7 mouse cellular contexts compared by ENCODE assay signal in genomic region chr2:35214881-35215358, GRCm38 (mm10). TPM values are rescaled to one million over a fixed set of nuclear protein-coding genes. Genes with fewer than 3 reads are reported as not detected.
DNase-seq lines count a peak whose midpoint lies in the region; ATAC-seq and TF ChIP-seq lines count a peak whose summit lies in the region.

No protein-coding gene starts in this region.

- 0 out of 2 replicates have a peak, but pooled peaks have one; percentile 45 for TF ChIP-seq EP300 in heart, adult 2 months (IDR thresholded peaks at IDR 0.05; ENCODE audit: insufficient read depth, low read depth, low read length)

- no peaks in the 10 kb centered on the region for H3K36me3 ChIP-seq in embryonic facial prominence, embryonic 12.5 days
- H3K36me3 ChIP-seq in heart, adult 2 months (ENCODE audit: control insufficient read depth, insufficient read depth, low read length) = no peaks in the 10 kb centered on the region
- H3K36me3 ChIP-seq in kidney, adult 2 months (ENCODE audit: control insufficient read depth, insufficient read depth, low read length) = no peaks in the 10 kb centered on the region
- no peaks in the 10 kb centered on the region for H3K36me3 ChIP-seq in limb, embryonic 13.5 days
- no peaks in the 10 kb centered on the region for H3K36me3 ChIP-seq in midbrain, embryonic 16.5 days (ENCODE audit: control insufficient read depth, insufficient read depth, low read length)
- no peaks in the 10 kb centered on the region for H3K36me3 ChIP-seq in spleen, adult 2 months (ENCODE audit: control insufficient read depth, insufficient read depth, low read length)

- no peaks in the 10 kb centered on the region for H3K9me3 ChIP-seq in embryonic facial prominence, embryonic 12.5 days
- no peaks in the 10 kb centered on the region for H3K9me3 ChIP-seq in limb, embryonic 13.5 days
- H3K9me3 ChIP-seq in midbrain, embryonic 16.5 days (replicated peaks; ENCODE audit: control insufficient read depth, low read length, poor library complexity, severe bottlenecking) = no peaks in the 10 kb centered on the region

- no peaks in the 10 kb centered on the region for H3K79me2 ChIP-seq in heart, adult 2 months (replicated peaks; ENCODE audit: control insufficient read depth, insufficient read depth, low read length)

- H3K4me1 ChIP-seq in embryonic facial prominence, embryonic 12.5 days = peaks cover 13% of the 10 kb centered on the region; the same call in 1 of the 2 replicates
- H3K4me1 ChIP-seq in heart, adult 2 months (ENCODE audit: control insufficient read depth, insufficient read depth, low read length) = no peaks in the 10 kb centered on the region
- peaks cover 4% of the 10 kb centered on the region; the same call in 1 of the 2 replicates for H3K4me1 ChIP-seq in kidney, adult 2 months (ENCODE audit: control insufficient read depth, insufficient read depth, low read length)
- H3K4me1 ChIP-seq in limb, embryonic 13.5 days = 0 out of 2 replicates have a peak, but pooled peaks cover 6% of the 10 kb centered on the region
- peaks cover 5% of the 10 kb centered on the region; the same call in 1 of the 2 replicates for H3K4me1 ChIP-seq in midbrain, embryonic 16.5 days (ENCODE audit: control insufficient read depth, insufficient read depth, low read length)
- no peaks in the 10 kb centered on the region for H3K4me1 ChIP-seq in spleen, adult 2 months (ENCODE audit: control insufficient read depth, insufficient read depth, insufficient read length)

- H3K4me3 ChIP-seq in embryonic facial prominence, embryonic 12.5 days = no peak overlapping the region
- H3K4me3 ChIP-seq in heart, adult 2 months = no peak overlapping the region
- H3K4me3 ChIP-seq in kidney, adult 2 months (ENCODE audit: insufficient read depth, low read depth, low read length) = peak overlapping the region; percentile 39
- no peak overlapping the region for H3K4me3 ChIP-seq in limb, embryonic 13.5 days
- peak overlapping the region; percentile 18; the same call in 1 of the 2 replicates for H3K4me3 ChIP-seq in midbrain, embryonic 16.5 days (ENCODE audit: low read depth, low read length)
- H3K4me3 ChIP-seq in spleen, adult 2 months (ENCODE audit: extremely low read depth, insufficient read depth, insufficient read length) = no peak overlapping the region

- TF ChIP-seq CTCF in heart, adult 2 months (IDR thresholded peaks at IDR 0.05) = peak; percentile 99; the same call in 1 of the 2 replicates
- TF ChIP-seq CTCF in kidney, adult 2 months (conservative IDR thresholded peaks at IDR 0.05; ENCODE audit: insufficient read depth, insufficient read length, low read depth, low read length) = peak; percentile 95
- peak; percentile 94 for TF ChIP-seq CTCF in spleen, adult 2 months (IDR thresholded peaks at IDR 0.05; ENCODE audit: extremely low read depth, insufficient read depth, insufficient read length, insufficient replicate concordance)

- TF ChIP-seq POLR2A in heart, adult 2 months (IDR thresholded peaks at IDR 0.05; ENCODE audit: insufficient read depth, low read depth, low read length) = no peak
- no peak for TF ChIP-seq POLR2A in kidney, adult 2 months (IDR thresholded peaks at IDR 0.05; ENCODE audit: low read depth, low read length)
- TF ChIP-seq POLR2A in spleen, adult 2 months (IDR thresholded peaks at IDR 0.05; ENCODE audit: low read depth, low read length) = no peak

- intact Hi-C loops in heart, adult 2 months (cut with DNase I) = loop anchor here (1.0 kb wide), 1 partner anchor 55 kb away; no protein-coding TSS in a partner anchor

- H3K27me3 ChIP-seq in embryonic facial prominence, embryonic 12.5 days = peaks cover 6% of the 10 kb centered on the region; the same call in 1 of the 2 replicates
- H3K27me3 ChIP-seq in heart, adult 2 months (ENCODE audit: control insufficient read depth, insufficient read depth, low read length) = no peaks in the 10 kb centered on the region
- H3K27me3 ChIP-seq in kidney, adult 2 months (replicated peaks; ENCODE audit: control insufficient read depth, insufficient read depth, low read length) = no peaks in the 10 kb centered on the region
- H3K27me3 ChIP-seq in limb, embryonic 13.5 days = peaks cover 68% of the 10 kb centered on the region
- H3K27me3 ChIP-seq in midbrain, embryonic 16.5 days (ENCODE audit: control insufficient read depth, insufficient read depth, low read depth, low read length) = no peaks in the 10 kb centered on the region
- H3K27me3 ChIP-seq in spleen, adult 2 months (ENCODE audit: control insufficient read depth, insufficient read depth, low read length) = no peaks in the 10 kb centered on the region

- DNase-seq in adrenal gland, postnatal 25 days = peak; percentile 81
- peak; percentile 82 to 87 for DNase-seq in heart, adult 2 months
- peak; percentile 92 for DNase-seq in kidney, adult 2 months
- DNase-seq in spleen, adult 2 months (ENCODE audit: low read depth in 1 of 2, low spot score in 2 of 2) = peak; percentile 32 to 71

- WGBS in embryonic facial prominence, embryonic 12.5 days = 3% methylated on average over 12 of the region's 12 CpGs
- WGBS in heart, adult 2 months = 10% methylated on average over 12 of the region's 12 CpGs
- WGBS in kidney, adult 2 months = 10% methylated on average over 12 of the region's 12 CpGs
- WGBS in limb, embryonic 13.5 days = 8% methylated on average over 12 of the region's 12 CpGs
- under 1% methylated on average over 12 of the region's 12 CpGs for WGBS in midbrain, embryonic 16.5 days
- 23% methylated on average over 12 of the region's 12 CpGs for WGBS in spleen, adult 2 months

- H3K4me2 ChIP-seq in embryonic facial prominence, embryonic 12.5 days (replicated peaks) = peak overlapping the region; percentile 23
- peak overlapping the region; percentile 36 for H3K4me2 ChIP-seq in limb, embryonic 13.5 days (replicated peaks)
- peak overlapping the region; percentile 47 for H3K4me2 ChIP-seq in midbrain, embryonic 16.5 days (ENCODE audit: low read length)

- ATAC-seq in embryonic facial prominence, embryonic 12.5 days (ENCODE audit: insufficient number of reproducible peaks, insufficient read depth, low FRiP score, low TSS enrichment) = peak; percentile 62; the same call in 1 of the 2 replicates
- peak; percentile 71 for ATAC-seq in limb, embryonic 13.5 days (ENCODE audit: low FRiP score, low read depth)
- ATAC-seq in midbrain, embryonic 16.5 days = peak; percentile 82

- peak overlapping the region; percentile 69; the same call in 1 of the 2 replicates for H3K27ac ChIP-seq in embryonic facial prominence, embryonic 12.5 days
- no peak overlapping the region for H3K27ac ChIP-seq in heart, adult 2 months
- peak overlapping the region; percentile 71; the same call in 1 of the 2 replicates for H3K27ac ChIP-seq in kidney, adult 2 months (ENCODE audit: insufficient read depth, low read depth, low read length)
- H3K27ac ChIP-seq in limb, embryonic 13.5 days = no peak overlapping the region
- H3K27ac ChIP-seq in midbrain, embryonic 16.5 days (ENCODE audit: low read length) = no peak overlapping the region
- no peak overlapping the region for H3K27ac ChIP-seq in spleen, adult 2 months (ENCODE audit: insufficient read depth, low read length)

- no peak overlapping the region for H3K9ac ChIP-seq in embryonic facial prominence, embryonic 12.5 days
- no peak overlapping the region for H3K9ac ChIP-seq in heart, adult 2 months (ENCODE audit: low read depth, low read length)
- no peak overlapping the region for H3K9ac ChIP-seq in limb, embryonic 13.5 days
- H3K9ac ChIP-seq in midbrain, embryonic 16.5 days (ENCODE audit: low read depth, low read length) = peak overlapping the region; percentile 52

RNA-seq across cellular contexts. Expression of gene Rab14, which starts 14.0 kb away (rescaled TPM):
- 236 and 239 TPM in 2 replicates for total RNA-seq in adrenal gland, postnatal 25 days (2021)
- 317 and 329 TPM in 2 replicates for polyA plus RNA-seq in embryonic facial prominence, embryonic 12.5 days (2016; fragmentation: Nextera tagmentation; extraction: Ambion mirVana)
- total RNA-seq in heart, adult 2 months (2021) = 100 to 1,000 TPM; 129 to 135 TPM
- polyA plus RNA-seq in heart, adult 2 months (2012; rRNA removed) = 61.4 and 70.1 TPM in 2 replicates
- polyA plus RNA-seq in kidney, adult 2 months (2012; rRNA removed) = 149 and 170 TPM in 2 replicates
- polyA plus RNA-seq in limb, embryonic 13.5 days (2015; fragmentation: Nextera tagmentation; extraction: Ambion mirVana) = 353 and 356 TPM in 2 replicates
- 470 and 473 TPM in 2 replicates for polyA plus RNA-seq in midbrain, embryonic 16.5 days (2015; fragmentation: Nextera tagmentation; extraction: Ambion mirVana)
- 106 and 244 TPM in 2 replicates for polyA plus RNA-seq in spleen, adult 2 months (2012; rRNA removed)

RNA-seq across cellular contexts. Expression of gene Gsn, which starts 41.3 kb away (rescaled TPM):
- total RNA-seq in adrenal gland, postnatal 25 days (2021) = 181 and 185 TPM in 2 replicates
- polyA plus RNA-seq in embryonic facial prominence, embryonic 12.5 days (2016; fragmentation: Nextera tagmentation; extraction: Ambion mirVana) = 130 and 133 TPM in 2 replicates
- total RNA-seq in heart, adult 2 months (2021) = 1,000 to 10,000 TPM in 1 of 2 experiments, 100 to 1,000 TPM in 1; 878 to 1,097 TPM
- polyA plus RNA-seq in heart, adult 2 months (2012; rRNA removed) = 1,373 and 1,759 TPM in 2 replicates
- polyA plus RNA-seq in kidney, adult 2 months (2012; rRNA removed) = 269 and 357 TPM in 2 replicates
- 113 and 118 TPM in 2 replicates for polyA plus RNA-seq in limb, embryonic 13.5 days (2015; fragmentation: Nextera tagmentation; extraction: Ambion mirVana)
- 18.0 and 20.5 TPM in 2 replicates for polyA plus RNA-seq in midbrain, embryonic 16.5 days (2015; fragmentation: Nextera tagmentation; extraction: Ambion mirVana)
- polyA plus RNA-seq in spleen, adult 2 months (2012; rRNA removed) = 183 and 203 TPM in 2 replicates

Comparison
In these comparisons a context has a peak if more than half of its experiments do, and no peak if none do; other contexts are left out.
1. H3K27ac ChIP-seq: peak in embryonic facial prominence, embryonic 12.5 days (single experiment) and kidney, adult 2 months (single experiment); none in heart, adult 2 months (single experiment), limb, embryonic 13.5 days (single experiment), midbrain, embryonic 16.5 days (single experiment) and spleen, adult 2 months (single experiment).
2. H3K4me3 ChIP-seq: peak in kidney, adult 2 months (single experiment) and midbrain, embryonic 16.5 days (single experiment); none in embryonic facial prominence, embryonic 12.5 days (single experiment), heart, adult 2 months (single experiment), limb, embryonic 13.5 days (single experiment) and spleen, adult 2 months (single experiment).
3. Peak in every context shown above with its lines, with median percentiles within 50 percentile points of each other: DNase-seq, ATAC-seq, H3K4me2 ChIP-seq and CTCF ChIP-seq.